Mouse (Mus musculus): Measurements from ENCODE around the gene Clec4n. TPM values are rescaled to one million over a fixed set of nuclear protein-coding genes. Genes with fewer than 3 reads are reported as not detected.
"Not testable (repeated sequence)": the region's sequence is repeated elsewhere in the genome, so short reads cannot be mapped to it uniquely, and the experiment has no call there.

Gene Clec4n
- polyA plus RNA-seq, 1 experiment = not detected

DNA sequence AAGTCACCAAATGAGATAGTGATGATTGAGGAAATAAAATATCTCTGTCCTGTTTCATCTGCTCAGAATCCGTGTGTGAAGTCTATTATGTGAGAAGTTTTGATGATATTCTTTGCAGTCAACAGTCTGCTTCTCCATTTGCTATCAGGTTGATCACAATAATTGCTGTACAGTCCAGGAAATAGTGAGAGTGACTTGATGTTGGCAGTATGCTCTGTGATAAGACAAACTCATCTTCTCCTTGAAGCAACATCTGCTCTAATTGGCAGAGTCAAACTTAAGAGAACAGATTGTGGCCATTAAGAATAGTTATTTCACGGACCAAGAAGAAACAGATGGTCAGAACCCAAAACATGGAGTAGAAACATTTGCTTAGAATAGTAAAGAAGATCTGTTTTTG lies 1.5 kb downstream of the Clec4n start:
- Histone ChIP-seq H3K79me2 (ENCODE audit: control insufficient read depth, insufficient read depth) (no peaks in the 10 kb centered on the region), H3K27me3 (ENCODE audit: control insufficient read depth, insufficient read depth, insufficient read length) (no peaks in the 10 kb centered on the region), H3K4me3 (ENCODE audit: insufficient read depth, poor library complexity, severe bottlenecking) (no peak overlapping the region), H3K79me3 (ENCODE audit: low read depth) (no peaks in the 10 kb centered on the region), H3ac (ENCODE audit: control insufficient read depth, insufficient read length, low read depth) (no peak overlapping the region), H3K36me3 (ENCODE audit: control insufficient read depth, insufficient read depth) (no peaks in the 10 kb centered on the region)
- TF ChIP-seq CTCF (IDR thresholded peaks at IDR 0.05; ENCODE audit: control insufficient read depth, insufficient read depth, insufficient read length) (no peak), MYOD1 (IDR thresholded peaks at IDR 0.05; ENCODE audit: control insufficient read depth, insufficient read length, low read depth) (no peak), USF1 (IDR thresholded peaks at IDR 0.05; ENCODE audit: low read depth) (no peak), MYOG (IDR thresholded peaks at IDR 0.05; ENCODE audit: control insufficient read depth, extremely low read depth, insufficient read length) (no peak), MAX (IDR thresholded peaks at IDR 0.05) (no peak), CEBPB (IDR thresholded peaks at IDR 0.05; ENCODE audit: low read depth) (no peak), FOSL1 (IDR thresholded peaks at IDR 0.05; ENCODE audit: insufficient read depth, low read length, poor library complexity, severe bottlenecking) (no peak)

DNA sequence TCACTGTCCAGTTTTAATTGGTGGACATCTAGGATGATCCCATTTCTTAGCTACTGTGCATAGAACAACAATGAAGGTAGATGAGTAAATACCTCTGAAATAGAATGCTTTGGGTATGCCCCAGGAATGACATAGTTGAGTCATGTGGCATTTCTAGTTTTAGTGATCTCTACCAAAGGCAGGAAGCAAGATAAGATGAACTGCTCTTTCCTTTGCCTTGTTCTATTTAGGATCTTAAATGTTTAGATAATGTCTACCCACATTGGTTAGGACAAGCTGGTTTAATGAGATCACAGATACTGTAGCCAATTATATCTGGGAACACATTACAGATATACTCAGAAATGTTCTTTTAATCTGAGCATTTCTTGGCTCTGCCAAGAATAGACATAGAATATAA lies 7.9 kb downstream of the Clec4n start:
- H3K27me3 ChIP-seq (ENCODE audit: control insufficient read depth, insufficient read depth, insufficient read length) = no peaks in the 10 kb centered on the region
- H3K36me3 ChIP-seq (ENCODE audit: control insufficient read depth, insufficient read depth) = no peaks in the 10 kb centered on the region
- no peaks in the 10 kb centered on the region for H3K79me3 ChIP-seq (ENCODE audit: low read depth)
- H3K4me3 ChIP-seq (ENCODE audit: insufficient read depth, poor library complexity, severe bottlenecking) = no peak overlapping the region
- no peaks in the 10 kb centered on the region for H3K79me2 ChIP-seq (ENCODE audit: control insufficient read depth, insufficient read depth)
- no peak for TF ChIP-seq USF1 (IDR thresholded peaks at IDR 0.05; ENCODE audit: low read depth)
- no peak for TF ChIP-seq FOSL1 (IDR thresholded peaks at IDR 0.05; ENCODE audit: insufficient read depth, low read length, poor library complexity, severe bottlenecking)
- no peak for TF ChIP-seq CEBPB (IDR thresholded peaks at IDR 0.05; ENCODE audit: low read depth)
- TF ChIP-seq MAX (IDR thresholded peaks at IDR 0.05) = no peak
- TF ChIP-seq MYOG (IDR thresholded peaks at IDR 0.05; ENCODE audit: control insufficient read depth, extremely low read depth, insufficient read length) = no peak
- TF ChIP-seq MYOD1 (IDR thresholded peaks at IDR 0.05; ENCODE audit: control insufficient read depth, insufficient read length, low read depth) = no peak
- TF ChIP-seq CTCF (IDR thresholded peaks at IDR 0.05; ENCODE audit: control insufficient read depth, insufficient read depth, insufficient read length) = no peak
- H3ac ChIP-seq (ENCODE audit: control insufficient read depth, insufficient read length, low read depth) = no peak overlapping the region

DNA sequence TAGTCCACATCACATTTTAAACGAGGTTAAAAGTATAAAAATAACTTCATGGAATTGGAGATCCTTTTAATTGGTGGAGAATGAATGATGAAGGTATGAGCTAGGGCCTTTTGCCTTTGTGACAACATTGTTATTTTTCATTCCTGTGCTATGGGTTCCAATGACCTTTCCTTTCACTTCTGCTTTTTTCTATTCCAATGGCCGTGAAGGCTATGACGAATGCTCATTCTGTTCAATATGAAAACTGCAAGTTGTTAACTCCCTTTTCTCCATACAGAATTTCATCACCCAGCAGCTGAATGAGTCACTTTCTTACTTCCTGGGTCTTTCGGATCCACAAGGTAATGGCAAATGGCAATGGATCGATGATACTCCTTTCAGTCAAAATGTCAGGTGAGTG lies 14.6 kb downstream of the Clec4n start:
- TF ChIP-seq CTCF (IDR thresholded peaks at IDR 0.05; ENCODE audit: control insufficient read depth, insufficient read depth, insufficient read length) = no peak
- TF ChIP-seq FOSL1 (IDR thresholded peaks at IDR 0.05; ENCODE audit: insufficient read depth, low read length, poor library complexity, severe bottlenecking) = no peak
- TF ChIP-seq USF1 (IDR thresholded peaks at IDR 0.05; ENCODE audit: low read depth) = no peak
- TF ChIP-seq MYOG (IDR thresholded peaks at IDR 0.05; ENCODE audit: control insufficient read depth, extremely low read depth, insufficient read length) = no peak
- no peak for TF ChIP-seq CEBPB (IDR thresholded peaks at IDR 0.05; ENCODE audit: low read depth)
- no peak for TF ChIP-seq MAX (IDR thresholded peaks at IDR 0.05)
- H3K79me3 ChIP-seq (ENCODE audit: low read depth) = no peaks in the 10 kb centered on the region
- H3K4me3 ChIP-seq (ENCODE audit: insufficient read depth, poor library complexity, severe bottlenecking) = no peak overlapping the region
- H3K79me2 ChIP-seq (ENCODE audit: control insufficient read depth, insufficient read depth) = no peaks in the 10 kb centered on the region
- H3K27me3 ChIP-seq (ENCODE audit: control insufficient read depth, insufficient read depth, insufficient read length) = no peaks in the 10 kb centered on the region
- H3K36me3 ChIP-seq (ENCODE audit: control insufficient read depth, insufficient read depth) = no peaks in the 10 kb centered on the region
- no peak overlapping the region for H3ac ChIP-seq (ENCODE audit: control insufficient read depth, insufficient read length, low read depth)

DNA sequence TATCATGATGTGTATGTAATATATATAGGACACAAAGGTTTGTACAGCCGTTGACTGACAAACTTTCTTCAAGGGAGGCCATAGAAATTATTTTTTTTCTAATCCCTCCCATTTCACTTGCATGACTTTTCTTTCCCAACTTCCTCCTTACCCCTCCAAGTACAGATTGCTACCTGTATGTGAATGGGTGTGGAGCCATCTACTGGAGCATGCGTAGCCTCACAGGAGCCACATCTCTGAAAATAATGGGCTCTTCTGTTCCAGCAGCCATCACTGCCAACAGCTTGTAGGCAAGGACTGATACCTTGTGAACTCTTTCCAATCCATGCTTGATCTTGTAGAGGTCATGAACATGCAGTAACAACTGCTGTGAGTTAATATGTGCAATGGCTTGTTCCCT lies 19.2 kb downstream of the Clec4n start:
- not testable (repeated sequence) for H3K27me3 ChIP-seq (ENCODE audit: control insufficient read depth, insufficient read depth, insufficient read length); H3K79me3 ChIP-seq (ENCODE audit: low read depth); H3K4me3 ChIP-seq (ENCODE audit: insufficient read depth, poor library complexity, severe bottlenecking); H3K36me3 ChIP-seq (ENCODE audit: control insufficient read depth, insufficient read depth); H3ac ChIP-seq (ENCODE audit: control insufficient read depth, insufficient read length, low read depth); H3K79me2 ChIP-seq (ENCODE audit: control insufficient read depth, insufficient read depth)

DNA sequence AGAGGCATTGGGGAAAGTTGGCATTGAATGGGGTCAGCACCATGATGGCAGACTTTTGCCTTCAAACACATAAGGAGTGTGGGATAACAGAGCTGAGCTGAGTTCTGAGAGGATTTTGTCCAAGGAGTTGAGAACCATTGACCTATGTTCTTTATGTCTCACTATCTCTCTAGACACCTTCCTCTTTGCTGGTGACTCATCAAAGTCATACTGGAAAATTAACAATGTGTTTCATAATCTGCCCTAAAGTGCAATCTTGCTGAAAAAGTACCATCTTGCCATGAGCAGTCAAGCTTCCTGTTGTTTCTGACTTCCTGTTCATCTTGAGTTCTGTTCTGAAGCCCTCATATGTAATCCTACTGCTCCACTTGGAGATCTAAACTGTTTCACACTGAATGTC lies 23.1 kb downstream of the Clec4n start:
- Histone ChIP-seq H3K79me2 (ENCODE audit: control insufficient read depth, insufficient read depth) (no peaks in the 10 kb centered on the region), H3ac (ENCODE audit: control insufficient read depth, insufficient read length, low read depth) (no peak overlapping the region), H3K36me3 (ENCODE audit: control insufficient read depth, insufficient read depth) (no peaks in the 10 kb centered on the region), H3K79me3 (ENCODE audit: low read depth) (no peaks in the 10 kb centered on the region), H3K27me3 (ENCODE audit: control insufficient read depth, insufficient read depth, insufficient read length) (no peaks in the 10 kb centered on the region), H3K4me3 (ENCODE audit: insufficient read depth, poor library complexity, severe bottlenecking) (no peak overlapping the region)
- no peak for TF ChIP-seq MYOD1 (IDR thresholded peaks at IDR 0.05; ENCODE audit: control insufficient read depth, insufficient read length, low read depth)
- TF ChIP-seq CTCF (IDR thresholded peaks at IDR 0.05; ENCODE audit: control insufficient read depth, insufficient read depth, insufficient read length) = no peak
- TF ChIP-seq MAX (IDR thresholded peaks at IDR 0.05) = no peak
- TF ChIP-seq FOSL1 (IDR thresholded peaks at IDR 0.05; ENCODE audit: insufficient read depth, low read length, poor library complexity, severe bottlenecking) = no peak
- no peak for TF ChIP-seq USF1 (IDR thresholded peaks at IDR 0.05; ENCODE audit: low read depth)
- no peak for TF ChIP-seq CEBPB (IDR thresholded peaks at IDR 0.05; ENCODE audit: low read depth)
- no peak for TF ChIP-seq MYOG (IDR thresholded peaks at IDR 0.05; ENCODE audit: control insufficient read depth, extremely low read depth, insufficient read length)

DNA sequence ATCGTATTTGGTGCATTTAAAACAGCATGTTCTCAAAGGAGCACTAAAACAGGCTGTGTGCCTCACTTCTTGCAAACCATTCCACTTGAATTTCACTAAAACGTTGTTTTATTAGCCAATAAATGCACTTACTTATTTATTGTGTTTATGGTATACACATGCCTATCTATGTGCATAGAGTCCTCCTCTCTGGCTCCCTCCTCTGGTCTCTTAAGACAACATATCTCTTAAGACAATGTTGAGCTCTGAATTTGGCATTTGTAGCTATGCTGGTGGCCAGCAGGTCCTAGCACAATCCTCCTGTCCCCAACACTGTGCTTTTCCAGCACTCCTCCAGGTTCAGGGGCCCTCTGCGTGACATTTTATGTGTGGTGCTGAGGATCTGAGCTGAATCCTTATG lies 29.3 kb downstream of the Clec4n start:
- no peak overlapping the region for H3ac ChIP-seq (ENCODE audit: control insufficient read depth, insufficient read length, low read depth)
- TF ChIP-seq USF1 (IDR thresholded peaks at IDR 0.05; ENCODE audit: low read depth) = no peak
- TF ChIP-seq MYOD1 (IDR thresholded peaks at IDR 0.05; ENCODE audit: control insufficient read depth, insufficient read length, low read depth) = no peak
- no peak for TF ChIP-seq MYOG (IDR thresholded peaks at IDR 0.05; ENCODE audit: control insufficient read depth, extremely low read depth, insufficient read length)
- TF ChIP-seq CEBPB (IDR thresholded peaks at IDR 0.05; ENCODE audit: low read depth) = no peak
- TF ChIP-seq MAX (IDR thresholded peaks at IDR 0.05) = no peak
- no peak for TF ChIP-seq CTCF (IDR thresholded peaks at IDR 0.05; ENCODE audit: control insufficient read depth, insufficient read depth, insufficient read length)
- TF ChIP-seq FOSL1 (IDR thresholded peaks at IDR 0.05; ENCODE audit: insufficient read depth, low read length, poor library complexity, severe bottlenecking) = no peak
- H3K4me3 ChIP-seq (ENCODE audit: insufficient read depth, poor library complexity, severe bottlenecking) = no peak overlapping the region
- no peaks in the 10 kb centered on the region for H3K79me2 ChIP-seq (ENCODE audit: control insufficient read depth, insufficient read depth)
- H3K36me3 ChIP-seq (ENCODE audit: control insufficient read depth, insufficient read depth) = no peaks in the 10 kb centered on the region
- no peaks in the 10 kb centered on the region for H3K79me3 ChIP-seq (ENCODE audit: low read depth)
- no peaks in the 10 kb centered on the region for H3K27me3 ChIP-seq (ENCODE audit: control insufficient read depth, insufficient read depth, insufficient read length)
